Mouse (Mus musculus) hindbrain, embryonic 13.5 days (tissue): ENCODE measurements around the gene Bbs9. TPM values are rescaled to one million over a fixed set of nuclear protein-coding genes. Genes with fewer than 3 reads are reported as not detected.

ENCODE experiments used
- ATAC-seq: fragments of 200-750 bp; cut with Nextera tagmentation; 2 replicates; pipeline ENCODE4 v1.8.0; 2017; ENCODE audit warnings: moderate TSS enrichment; ENCODE audit not compliant: low FRiP score
- H3K27ac ChIP-seq: fragments of 300-500 bp; sonication (generic); 2 replicates; pipeline ENCODE4 v1.5.1; 2015; ENCODE audit warnings: inconsistent platforms, mild to moderate bottlenecking, moderate library complexity
- H3K27me3 ChIP-seq: fragments of 300-500 bp; sonication (generic); 2 replicates; pipeline ENCODE4 v1.6.1; 2015; ENCODE audit warnings: mild to moderate bottlenecking, inconsistent platforms
- H3K36me3 ChIP-seq: fragments of 300-500 bp; sonication (generic); 2 replicates; pipeline ENCODE4 v1.6.1; 2015; ENCODE audit warnings: mild to moderate bottlenecking, inconsistent platforms
- H3K4me1 ChIP-seq: fragments of 300-500 bp; sonication (generic); replicated peaks from 2 replicates; pipeline ENCODE4 v1.6.1; 2015; ENCODE audit warnings: inconsistent platforms
- H3K4me2 ChIP-seq: fragments of 300-500 bp; sonication (generic); 2 replicates; pipeline ENCODE4 v1.6.1; 2015; ENCODE audit warnings: inconsistent platforms, mild to moderate bottlenecking, moderate library complexity
- H3K4me3 ChIP-seq: fragments of 300-500 bp; sonication (generic); 2 replicates; pipeline ENCODE4 v1.5.1; 2015; ENCODE audit warnings: mild to moderate bottlenecking, inconsistent platforms
- H3K9ac ChIP-seq: fragments of 300-500 bp; sonication (generic); 2 replicates; pipeline ENCODE4 v1.6.1; 2015; ENCODE audit warnings: mild to moderate bottlenecking, inconsistent platforms
- H3K9me3 ChIP-seq: fragments of 300-500 bp; sonication (generic); 2 replicates; pipeline ENCODE4 v1.6.1; 2016; ENCODE audit warnings: inconsistent platforms
- WGBS: fragments of 180-500 bp; shearing (Covaris S2); methylation state at CpG from one replicate; pipeline ENCODE4 v1.1.7; 2015; 5-methylcytosine and 5-hydroxymethylcytosine counted together
- polyA plus RNA-seq: library from polyadenylated mRNA; unstranded; fragments of >200 nt; fragmentation: Nextera tagmentation; extraction: Ambion mirVana; gene quantifications from 2 replicates; pipeline ENCODE4 v1.2.1, GENCODE M21; 2015

The Bbs9 gene
- polyA plus RNA-seq, 1 experiment from 2014 or later: 17.1 TPM

- Histone ChIP-seq H3K4me1 (0 out of 2 replicates have a peak, but pooled peaks cover 6% of the 10 kb centered on the region), H3K9me3 (no peaks in the 10 kb centered on the region), H3K9ac (no peak overlapping the region), H3K27ac (no peak overlapping the region), H3K36me3 (no peaks in the 10 kb centered on the region), H3K4me3 (no peak overlapping the region), H3K27me3 (no peaks in the 10 kb centered on the region), H3K4me2 (no peak overlapping the region)
- WGBS: 87% methylated on average over 7 of the region's 7 CpGs
- no peak for ATAC-seq
Measured at GRCm38 (mm10) chr9:22696809-22697374, 221.4 kb downstream of the Bbs9 start.

- ATAC-seq: no peak
- Histone ChIP-seq H3K4me2 (no peak overlapping the region), H3K36me3 (no peaks in the 10 kb centered on the region), H3K27me3 (no peaks in the 10 kb centered on the region), H3K4me3 (no peak overlapping the region), H3K4me1 (0 out of 2 replicates have a peak, but pooled peaks cover 6% of the 10 kb centered on the region), H3K27ac (no peak overlapping the region), H3K9me3 (no peaks in the 10 kb centered on the region), H3K9ac (no peak overlapping the region)
- WGBS: 73% methylated on average over 4 of the region's 4 CpGs
Measured at GRCm38 (mm10) chr9:22697811-22698210, 222.3 kb downstream of the Bbs9 start.

GRCm38 (mm10) chr9:22698501-22698900 is 223.0 kb downstream of the Bbs9 start:
- Histone ChIP-seq H3K27me3 (no peaks in the 10 kb centered on the region), H3K9ac (no peak overlapping the region), H3K4me1 (0 out of 2 replicates have a peak, but pooled peaks cover 6% of the 10 kb centered on the region), H3K9me3 (no peaks in the 10 kb centered on the region), H3K27ac (no peak overlapping the region), H3K4me2 (no peak overlapping the region), H3K36me3 (peaks cover 3% of the 10 kb centered on the region; the same call in 1 of the 2 replicates), H3K4me3 (no peak overlapping the region)
- 20% methylated on average over 1 of the region's 1 CpGs for WGBS
- no peak for ATAC-seq

- Histone ChIP-seq H3K36me3 (peaks cover 4% of the 10 kb centered on the region; the same call in 1 of the 2 replicates), H3K9me3 (no peaks in the 10 kb centered on the region), H3K9ac (no peak overlapping the region), H3K27ac (no peak overlapping the region), H3K4me2 (no peak overlapping the region), H3K4me1 (peaks cover 11% of the 10 kb centered on the region), H3K4me3 (no peak overlapping the region), H3K27me3 (no peaks in the 10 kb centered on the region)
- ATAC-seq: no peak
- 90% methylated on average over 1 of the region's 1 CpGs for whole genome bisulfite sequencing
Measured at GRCm38 (mm10) chr9:22702065-22702611, 226.6 kb downstream of the Bbs9 start.

- Histone ChIP-seq H3K9ac (no peak overlapping the region), H3K36me3 (peaks cover 4% of the 10 kb centered on the region; the same call in 1 of the 2 replicates), H3K4me1 (peaks cover 17% of the 10 kb centered on the region), H3K27me3 (no peaks in the 10 kb centered on the region), H3K4me3 (no peak overlapping the region), H3K4me2 (no peak overlapping the region), H3K27ac (no peak overlapping the region), H3K9me3 (no peaks in the 10 kb centered on the region)
- WGBS: 81% methylated on average over 4 of the region's 4 CpGs
- ATAC-seq: no peak
Measured at GRCm38 (mm10) chr9:22702812-22703367, 227.4 kb downstream of the Bbs9 start.

GRCm38 (mm10) chr9:22703541-22703940 is 228.0 kb downstream of the Bbs9 start:
- 98% methylated on average over 2 of the region's 2 CpGs for WGBS
- ATAC-seq: no peak
- no peak overlapping the region for H3K4me3 ChIP-seq

GRCm38 (mm10) chr9:22707166-22707913 is 231.8 kb downstream of the Bbs9 start:
- H3K27ac ChIP-seq: peak overlapping the region; percentile 44; the same call in 1 of the 2 replicates
- 31% methylated on average over 11 of the region's 11 CpGs for WGBS

More at GRCm38 (mm10) chr9:22703541-22703940, 228.0 kb downstream of the Bbs9 start:
- no peak overlapping the region for H3K27ac ChIP-seq
- peaks cover 12% of the 10 kb centered on the region for H3K4me1 ChIP-seq
- H3K27me3 ChIP-seq: no peaks in the 10 kb centered on the region
- peaks cover 4% of the 10 kb centered on the region; the same call in 1 of the 2 replicates for H3K36me3 ChIP-seq
- H3K9me3 ChIP-seq: no peaks in the 10 kb centered on the region
- H3K4me2 ChIP-seq: no peak overlapping the region
- H3K9ac ChIP-seq: no peak overlapping the region

GRCm38 (mm10) chr9:22708970-22709726 is 233.6 kb downstream of the Bbs9 start:
- WGBS: 53% methylated on average over 19 of the region's 19 CpGs
- no peak overlapping the region for H3K4me2 ChIP-seq
- no peak overlapping the region for H3K4me3 ChIP-seq
- peak; percentile 52; the same call in 1 of the 2 replicates for ATAC-seq
- H3K27ac ChIP-seq: no peak overlapping the region
- peaks cover 11% of the 10 kb centered on the region for H3K4me1 ChIP-seq
- no peaks in the 10 kb centered on the region for H3K9me3 ChIP-seq
- no peak overlapping the region for H3K9ac ChIP-seq
- H3K27me3 ChIP-seq: no peaks in the 10 kb centered on the region
- no peaks in the 10 kb centered on the region for H3K36me3 ChIP-seq

More at GRCm38 (mm10) chr9:22707166-22707913, 231.8 kb downstream of the Bbs9 start:
- no peaks in the 10 kb centered on the region for H3K9me3 ChIP-seq
- H3K27me3 ChIP-seq: no peaks in the 10 kb centered on the region
- H3K4me2 ChIP-seq: no peak overlapping the region
- no peak; the same call in 1 of the 2 replicates for ATAC-seq
- peaks cover 4% of the 10 kb centered on the region; the same call in 1 of the 2 replicates for H3K36me3 ChIP-seq
- H3K4me3 ChIP-seq: no peak overlapping the region
- H3K9ac ChIP-seq: no peak overlapping the region
- H3K4me1 ChIP-seq: peaks cover 11% of the 10 kb centered on the region

GRCm38 (mm10) chr9:22710032-22710431 is 234.5 kb downstream of the Bbs9 start:
- Histone ChIP-seq H3K27ac (no peak overlapping the region), H3K27me3 (no peaks in the 10 kb centered on the region), H3K9ac (0 out of 2 replicates have a peak overlapping the region, but pooled peaks have one; percentile 19), H3K4me2 (no peak overlapping the region), H3K4me3 (no peak overlapping the region), H3K9me3 (no peaks in the 10 kb centered on the region), H3K4me1 (peaks cover 11% of the 10 kb centered on the region), H3K36me3 (no peaks in the 10 kb centered on the region)
- no peak for ATAC-seq
- WGBS: 78% methylated on average over 7 of the region's 7 CpGs

- ATAC-seq: no peak
- H3K9ac ChIP-seq: no peak overlapping the region
- no peak overlapping the region for H3K27ac ChIP-seq
- no peaks in the 10 kb centered on the region for H3K36me3 ChIP-seq
- no peak overlapping the region for H3K4me2 ChIP-seq
- no peaks in the 10 kb centered on the region for H3K27me3 ChIP-seq
- H3K9me3 ChIP-seq: no peaks in the 10 kb centered on the region
- no peak overlapping the region for H3K4me3 ChIP-seq
- 89% methylated on average over 2 of the region's 2 CpGs for WGBS
- peaks cover 11% of the 10 kb centered on the region for H3K4me1 ChIP-seq
Measured at GRCm38 (mm10) chr9:22711339-22711738, 235.8 kb downstream of the Bbs9 start.

- H3K36me3 ChIP-seq: no peaks in the 10 kb centered on the region
- H3K27me3 ChIP-seq: no peaks in the 10 kb centered on the region
- ATAC-seq: no peak
- H3K9ac ChIP-seq: no peak overlapping the region
- H3K4me3 ChIP-seq: no peak overlapping the region
- H3K27ac ChIP-seq: no peak overlapping the region
- no peak overlapping the region for H3K4me2 ChIP-seq
- H3K9me3 ChIP-seq: no peaks in the 10 kb centered on the region
- 53% methylated on average over 3 of the region's 3 CpGs for WGBS
- no peaks in the 10 kb centered on the region for H3K4me1 ChIP-seq
Measured at GRCm38 (mm10) chr9:22712743-22713142, 237.2 kb downstream of the Bbs9 start.
